Mouse (Mus musculus) CD4-positive, CD25-positive, alpha-beta regulatory T cell, adult 4 months (primary cell): ENCODE data around the gene Kdr. TPM values are rescaled to one million over a fixed set of nuclear protein-coding genes. Genes with fewer than 3 reads are reported as not detected.

Experiments used
- ATAC-seq: one replicate; pipeline ENCODE4 v1.8.0; 2017
- polyA plus RNA-seq, 2 experiments: library from polyadenylated mRNA; unstranded; fragments of 100-300 nt; shearing (Covaris generic); gene quantifications; one replicate each; pipeline ENCODE4 v1.2.1; 2017

Gene Kdr
- polyA plus RNA-seq, 2 experiments from 2014 or later: 0.05 TPM; not detected in 1

GRCm38 (mm10) chr5:75906102-75906501 is 72.2 kb downstream of the Kdr start:
- no peak for ATAC-seq

GRCm38 (mm10) chr5:75900231-75900920 is 77.9 kb downstream of the Kdr start:
- ATAC-seq: no peak

GRCm38 (mm10) chr5:75895351-75895750 is 82.9 kb downstream of the Kdr start:
- ATAC-seq: no peak

GRCm38 (mm10) chr5:75892956-75893471 is 85.2 kb downstream of the Kdr start:
- no peak for ATAC-seq

Other genes with a start within 250 kb of the Kdr start
- gene Srd5a3, start 161.8 kb upstream of the Kdr start, polyA plus RNA-seq: 10 to 100 TPM; 31.0 to 32.4 TPM
- 10 to 100 TPM; 11.3 to 14.3 TPM for gene Tmem165, start 205.4 kb upstream of the Kdr start, polyA plus RNA-seq